Mouse (Mus musculus) heart, adult 2 months (tissue): ENCODE results near the gene Ccdc57. TPM values are rescaled to one million over a fixed set of nuclear protein-coding genes. Genes with fewer than 3 reads are reported as not detected.
A peak's percentile ranks its signal among the peaks of the same experiment; 100 is the strongest.

ENCODE experiments used
- DNase-seq, 2 experiments: peaks; one replicate each; pipeline ENCODE4 v3.0.0; 2021
- H3K27ac ChIP-seq: fragments of 200-600 bp; 2 replicates; pipeline ENCODE4 v1.8.1; 2022
- H3K27me3 ChIP-seq: fragments of 200-500 bp; 2 replicates; pipeline ENCODE4 v1.6.1; 2012; ENCODE audit warnings: mild to moderate bottlenecking, low read length, inconsistent platforms, mixed read lengths; ENCODE audit not compliant: control insufficient read depth, insufficient read depth
- H3K36me3 ChIP-seq: fragments of 200-500 bp; 2 replicates; pipeline ENCODE4 v1.6.1; 2012; ENCODE audit warnings: low read length, inconsistent platforms; ENCODE audit not compliant: control insufficient read depth, insufficient read depth
- H3K4me1 ChIP-seq: fragments of 200-500 bp; 2 replicates; pipeline ENCODE4 v1.6.1; 2011; ENCODE audit warnings: low read length; ENCODE audit not compliant: control insufficient read depth, insufficient read depth
- H3K4me3 ChIP-seq: fragments of 200-600 bp; 2 replicates; pipeline ENCODE4 v1.8.1; 2022
- H3K79me2 ChIP-seq: fragments of 200-500 bp; replicated peaks from 2 replicates; pipeline ENCODE4 v1.6.1; 2012; ENCODE audit warnings: mild to moderate bottlenecking, inconsistent platforms, low read length, moderate library complexity, mixed read lengths; ENCODE audit not compliant: control insufficient read depth, insufficient read depth
- H3K9ac ChIP-seq: fragments of 200-500 bp; 2 replicates; pipeline ENCODE4 v1.6.1; 2012; ENCODE audit warnings: low read depth, mild to moderate bottlenecking, control low read depth, inconsistent platforms, low read length, mixed read lengths
- CTCF ChIP-seq: fragments of 200-600 bp; IDR thresholded peaks from 2 replicates; pipeline ENCODE4 v1.8.1; 2022; ENCODE audit warnings: antibody characterized with exemption, mild to moderate bottlenecking, moderate library complexity
- EP300 ChIP-seq: fragments of 200-500 bp; IDR thresholded peaks from 2 replicates; pipeline ENCODE4 v1.6.1; 2011; ENCODE audit warnings: low read depth, low read length, control low read depth; ENCODE audit not compliant: insufficient read depth
- POLR2A ChIP-seq: fragments of 200-500 bp; IDR thresholded peaks from 2 replicates; pipeline ENCODE4 v1.6.1; 2011; ENCODE audit warnings: mild to moderate bottlenecking, low read depth, low read length, control low read depth; ENCODE audit not compliant: insufficient read depth
- WGBS: fragments of 180-500 bp; shearing (Covaris S2); methylation state at CpG from one replicate; pipeline ENCODE4 v1.1.7; 2018; 5-methylcytosine and 5-hydroxymethylcytosine counted together
- intact Hi-C: fragments of 180-260 bp; cut with DNase I; formaldehyde crosslinking; loops from one replicate; pipeline ENCODE4 v1.15.1; 2025
- polyA plus RNA-seq: library from polyadenylated mRNA; depleted of rRNA; stranded (reverse); fragments of >200 nt; gene quantifications from 2 replicates; pipeline ENCODE4 v1.2.3, GENCODE M21; 2012
- total RNA-seq, 2 experiments: library from RNA; stranded (reverse); gene quantifications; 2 replicates each; pipeline ENCODE4 v1.2.3; 2021

The Ccdc57 gene
- total and polyA plus RNA-seq, 3 experiments: 0.86 to 1.3 (median 1.1) TPM

DNA sequence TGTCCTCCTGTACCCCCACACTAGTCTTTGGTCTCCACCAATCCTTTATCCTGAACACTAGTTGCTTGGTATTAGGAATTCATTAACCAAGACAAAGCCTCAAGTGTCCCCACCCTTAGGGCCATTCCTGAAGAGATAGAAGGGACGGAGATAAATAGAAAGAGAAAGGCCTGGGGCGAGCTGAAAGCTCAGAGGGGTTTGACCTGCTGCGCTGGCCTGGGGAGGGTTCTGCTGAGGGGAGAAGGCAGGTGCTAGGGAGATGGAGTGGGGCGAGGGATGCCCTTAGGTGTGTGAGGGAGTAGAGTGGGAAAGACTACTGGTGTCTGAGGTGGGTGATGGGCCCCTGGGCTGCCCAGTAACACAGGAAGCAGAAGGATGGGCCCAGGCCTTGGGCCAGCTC lies 78.9 kb downstream of the Ccdc57 start:
- peaks cover 4% of the 10 kb centered on the region for H3K4me1 ChIP-seq
- no peak for DNase-seq
- H3K27ac ChIP-seq: no peak overlapping the region
- 91% methylated on average over 4 of the region's 4 CpGs for WGBS
- H3K79me2 ChIP-seq: no peaks in the 10 kb centered on the region
- intact Hi-C loops: no loop called here
- TF ChIP-seq CTCF (no peak), EP300 (no peak), POLR2A (no peak)
- no peak overlapping the region for H3K9ac ChIP-seq
- H3K36me3 ChIP-seq: no peaks in the 10 kb centered on the region
- H3K4me3 ChIP-seq: no peak overlapping the region
- no peaks in the 10 kb centered on the region for H3K27me3 ChIP-seq

- Histone ChIP-seq H3K9ac (no peak overlapping the region), H3K4me1 (peaks cover 4% of the 10 kb centered on the region), H3K79me2 (no peaks in the 10 kb centered on the region), H3K27ac (no peak overlapping the region), H3K36me3 (no peaks in the 10 kb centered on the region), H3K27me3 (no peaks in the 10 kb centered on the region), H3K4me3 (no peak overlapping the region)
- 98% methylated on average over 4 of the region's 4 CpGs for WGBS
- intact Hi-C loops: no loop called here
- TF ChIP-seq CTCF (no peak), EP300 (no peak)
- DNase-seq: no peak
Observed at GRCm38 (mm10) chr11:120853158-120853557, 79.5 kb downstream of the Ccdc57 start.

- intact Hi-C loops: no loop called here
- no peaks in the 10 kb centered on the region for H3K36me3 ChIP-seq
- no peak overlapping the region for H3K4me3 ChIP-seq
- no peaks in the 10 kb centered on the region for H3K79me2 ChIP-seq
- TF ChIP-seq POLR2A: no peak
- TF ChIP-seq EP300: no peak
- TF ChIP-seq CTCF: no peak
- H3K4me1 ChIP-seq: peaks cover 4% of the 10 kb centered on the region
- no peaks in the 10 kb centered on the region for H3K27me3 ChIP-seq
- H3K27ac ChIP-seq: no peak overlapping the region
- peak in 1 of 2 experiments; percentile 62 for DNase-seq
- WGBS: 49% methylated on average over 11 of the region's 11 CpGs
- no peak overlapping the region for H3K9ac ChIP-seq
Observed at GRCm38 (mm10) chr11:120852083-120852935, 80.4 kb downstream of the Ccdc57 start.

- Histone ChIP-seq H3K9ac (no peak overlapping the region), H3K36me3 (no peaks in the 10 kb centered on the region), H3K4me3 (no peak overlapping the region), H3K4me1 (peaks cover 4% of the 10 kb centered on the region), H3K27me3 (no peaks in the 10 kb centered on the region), H3K27ac (no peak overlapping the region), H3K79me2 (no peaks in the 10 kb centered on the region)
- TF ChIP-seq EP300 (no peak), POLR2A (no peak), CTCF (no peak)
- DNase-seq: no peak
- intact Hi-C loops: no loop called here
- WGBS: 65% methylated on average over 2 of the region's 2 CpGs
Observed at GRCm38 (mm10) chr11:120851582-120851981, 81.1 kb downstream of the Ccdc57 start.

DNA sequence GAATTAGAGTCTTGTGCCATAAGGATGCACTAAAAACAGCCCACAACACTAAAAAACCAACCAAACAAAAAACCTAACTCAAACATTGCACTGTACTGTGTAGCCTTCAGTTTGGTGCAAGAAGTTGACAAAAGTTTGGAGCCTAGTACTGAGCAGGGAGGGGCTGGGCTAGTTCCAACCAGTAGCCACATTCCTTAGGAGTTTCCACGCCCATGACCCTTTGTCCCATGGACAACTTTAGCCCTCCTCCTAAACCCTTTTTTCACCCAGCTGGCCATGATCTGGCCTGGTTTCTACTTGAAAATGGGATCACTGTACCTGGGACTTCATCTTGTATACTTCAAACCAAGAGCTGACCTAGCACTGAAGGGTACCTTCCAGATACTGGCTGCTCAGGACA lies 81.5 kb downstream of the Ccdc57 start:
- DNase-seq: no peak
- 65% methylated on average over 1 of the region's 1 CpGs for WGBS
- intact Hi-C loops: no loop called here
- Histone ChIP-seq H3K4me3 (no peak overlapping the region), H3K36me3 (no peaks in the 10 kb centered on the region), H3K27me3 (no peaks in the 10 kb centered on the region), H3K4me1 (peaks cover 4% of the 10 kb centered on the region), H3K27ac (no peak overlapping the region), H3K9ac (no peak overlapping the region), H3K79me2 (no peaks in the 10 kb centered on the region)
- TF ChIP-seq POLR2A: no peak
- TF ChIP-seq EP300: no peak
- TF ChIP-seq CTCF: no peak

DNA sequence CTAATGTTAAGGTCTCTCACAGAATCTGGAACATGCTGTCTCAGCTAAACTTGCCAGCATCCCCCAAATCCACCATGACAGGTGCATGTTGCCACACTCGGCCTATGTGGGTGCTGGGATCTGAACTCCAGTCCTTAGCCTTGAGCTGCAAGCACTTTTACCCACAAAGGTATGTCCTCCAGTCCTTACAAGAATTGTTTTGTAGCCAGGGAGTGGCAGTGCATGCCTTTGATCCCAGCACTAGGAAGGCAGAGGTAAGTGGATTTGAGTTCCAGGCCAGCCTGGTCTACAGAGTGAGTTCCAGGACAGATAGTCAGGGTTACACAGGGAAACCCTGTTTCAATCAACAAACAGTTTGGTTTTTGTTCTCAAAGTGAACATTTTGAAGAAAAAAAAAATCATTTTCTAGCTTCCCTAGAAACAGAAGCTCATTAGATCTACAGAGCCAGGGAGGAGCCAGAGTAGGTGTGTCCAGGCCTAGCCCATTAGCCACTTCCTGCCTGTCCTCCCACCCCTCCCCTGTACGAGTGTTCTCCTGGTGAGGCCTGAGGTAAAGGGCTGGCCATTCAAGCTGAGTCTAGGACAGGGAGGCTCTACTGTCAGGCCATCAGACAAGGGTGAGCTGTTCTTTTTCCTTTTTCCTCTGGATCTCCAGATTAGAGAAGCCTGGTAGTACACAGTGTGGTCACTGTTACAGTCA lies 82.2 kb downstream of the Ccdc57 start:
- no peak for DNase-seq
- intact Hi-C loops: no loop called here
- Histone ChIP-seq H3K9ac (no peak overlapping the region), H3K79me2 (no peaks in the 10 kb centered on the region), H3K27me3 (no peaks in the 10 kb centered on the region), H3K4me3 (no peak overlapping the region), H3K4me1 (peaks cover 4% of the 10 kb centered on the region), H3K27ac (no peak overlapping the region), H3K36me3 (no peaks in the 10 kb centered on the region)
- WGBS: 66% methylated on average over 2 of the region's 2 CpGs
- TF ChIP-seq EP300 (no peak), CTCF (no peak), POLR2A (no peak)
